Mouse (Mus musculus) adrenal gland (tissue): ENCODE results near the gene Abcd2.

ENCODE experiments used
- intact Hi-C: fragments of 180-260 bp; cut with DNase I; formaldehyde crosslinking; loops from one replicate; pipeline ENCODE4 v1.15.1; 2025
- long read RNA-seq, 2 experiments: library from polyadenylated mRNA; unstranded; transcript quantifications; one replicate each; pipeline ENCODE4 v2.0.0; 2020; ENCODE audit warnings: borderline replicate concordance in 1 of 2; ENCODE audit not compliant: insufficient replicate concordance in 1 of 2

Gene Abcd2
- long read RNA-seq, experiment 1, full-length matches to known transcripts: 5 of 7 reads
- long read RNA-seq, experiment 1, partial matches to known transcripts: 0 of 7 reads
- long read RNA-seq, experiment 1, other reads (novel, unspliced or antisense): 2 of 7 reads
- long read RNA-seq, experiment 2, full-length matches to known transcripts: 2 of 4 reads
- long read RNA-seq, experiment 2, partial matches to known transcripts: 0 of 4 reads
- long read RNA-seq, experiment 2, other reads (novel, unspliced or antisense): 2 of 4 reads

DNA sequence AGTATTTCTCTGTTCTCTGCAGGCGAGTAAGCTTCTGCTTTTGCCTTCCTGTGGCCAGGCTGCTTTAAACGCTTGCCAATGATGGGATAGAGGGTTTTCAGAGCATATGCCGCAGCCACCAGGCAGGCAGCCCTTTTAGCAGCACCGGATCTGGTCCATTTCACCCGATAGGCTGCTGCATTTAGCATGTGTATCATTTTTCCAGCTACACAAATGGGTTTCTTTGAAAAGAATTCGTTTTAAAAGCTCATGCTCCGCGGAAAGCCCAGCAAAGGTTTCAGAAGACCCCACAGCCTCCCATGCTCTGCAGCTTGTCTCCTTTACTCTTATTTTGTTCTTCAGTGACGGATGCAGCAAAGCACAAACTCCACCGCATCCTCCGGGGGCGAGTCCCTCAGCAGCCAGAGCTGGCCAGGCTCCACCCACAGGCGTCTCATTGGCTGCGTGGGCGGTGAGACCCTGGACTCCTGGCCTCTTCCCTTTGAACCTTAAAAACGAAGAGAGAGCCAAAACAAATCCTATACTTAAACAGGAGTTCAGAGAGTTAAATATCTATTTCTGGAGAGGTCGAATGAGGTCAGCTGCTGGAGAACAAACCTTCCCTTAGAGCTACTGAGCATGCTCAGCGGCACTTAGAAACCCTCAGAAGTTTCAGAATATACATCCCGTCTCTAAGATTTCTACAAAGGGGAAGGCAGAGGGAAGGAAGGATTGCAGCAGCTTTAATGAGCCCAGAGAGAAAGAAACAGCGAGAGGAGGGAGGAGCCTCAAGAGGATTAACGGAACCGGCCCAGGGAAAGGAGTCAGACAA is at the start of gene Abcd2:
Abcd2 (minus strand) TSS at position 388 of the 811 bp plus-strand sequence.
- intact Hi-C loops: no loop called here

DNA sequence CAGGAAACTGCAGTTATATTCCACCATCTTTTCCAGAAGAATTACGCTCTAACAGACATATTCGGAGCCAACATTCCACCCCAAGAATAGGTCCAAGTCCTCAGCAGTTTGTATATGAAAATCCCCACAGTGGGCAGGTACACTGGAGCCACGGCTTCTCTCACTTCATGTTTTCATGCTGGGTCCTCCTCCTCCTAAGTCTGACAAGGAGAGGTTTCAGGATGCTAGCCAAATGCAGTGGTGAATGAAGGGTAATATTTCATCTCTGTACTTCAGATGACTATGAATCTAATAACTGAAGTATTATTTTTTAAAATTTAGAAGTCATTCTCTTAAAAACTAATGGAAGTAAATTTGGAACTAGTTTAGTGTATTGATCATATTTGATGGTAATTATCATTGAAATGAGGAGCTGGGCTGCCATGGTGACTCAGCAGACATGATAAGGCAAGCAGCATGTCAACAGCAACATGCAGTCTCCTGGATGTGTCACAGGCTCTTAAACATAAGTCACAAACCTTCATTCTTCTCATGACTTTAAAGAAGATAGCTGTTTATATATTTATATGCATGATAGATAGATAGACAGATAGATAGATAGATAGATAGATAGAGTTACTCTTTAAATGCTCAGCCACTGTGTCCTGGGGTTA is 49.2 kb upstream of the Abcd2 start:
- intact Hi-C loops: no loop called here

DNA sequence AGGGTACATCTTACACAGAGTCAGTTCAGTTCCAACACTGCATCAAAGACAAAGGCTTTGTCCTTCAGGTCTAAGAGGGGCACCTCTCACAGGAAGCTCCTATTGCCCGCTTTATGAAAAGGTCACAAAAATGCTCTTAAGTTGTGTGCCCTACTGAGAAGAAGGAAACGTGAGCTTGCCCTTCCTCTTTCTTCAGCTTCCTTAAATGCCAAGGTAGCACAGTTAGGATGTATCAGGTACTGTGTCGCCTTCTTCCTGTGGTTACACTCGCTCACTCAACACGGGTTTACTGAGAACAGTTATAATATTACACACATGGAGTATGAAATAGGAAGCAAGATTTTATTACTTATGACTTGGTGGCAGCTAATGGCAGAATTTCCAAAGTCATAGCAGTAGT is 45.7 kb upstream of the Abcd2 start:
- intact Hi-C loops: no loop called here

DNA sequence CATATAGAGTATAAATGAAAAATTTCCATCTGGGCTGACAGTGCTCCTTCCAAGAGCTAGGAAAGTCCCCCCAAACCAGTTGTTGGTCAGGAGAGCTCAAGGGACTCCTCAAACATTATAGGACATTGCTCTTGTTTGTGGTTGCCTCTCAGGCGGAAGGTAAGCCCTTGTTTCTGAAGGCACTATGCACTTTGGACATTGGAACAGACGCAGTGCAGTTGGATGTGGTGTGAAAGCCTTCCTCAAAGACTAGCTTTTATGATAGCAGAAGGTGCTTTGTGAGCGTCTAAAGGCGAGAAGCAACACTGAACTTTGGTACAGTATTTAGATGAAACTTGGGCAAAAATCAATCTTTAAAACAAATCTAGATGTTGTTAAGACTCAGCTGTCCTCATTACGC is 14.9 kb upstream of the Abcd2 start:
- intact Hi-C loops: no loop called here

DNA sequence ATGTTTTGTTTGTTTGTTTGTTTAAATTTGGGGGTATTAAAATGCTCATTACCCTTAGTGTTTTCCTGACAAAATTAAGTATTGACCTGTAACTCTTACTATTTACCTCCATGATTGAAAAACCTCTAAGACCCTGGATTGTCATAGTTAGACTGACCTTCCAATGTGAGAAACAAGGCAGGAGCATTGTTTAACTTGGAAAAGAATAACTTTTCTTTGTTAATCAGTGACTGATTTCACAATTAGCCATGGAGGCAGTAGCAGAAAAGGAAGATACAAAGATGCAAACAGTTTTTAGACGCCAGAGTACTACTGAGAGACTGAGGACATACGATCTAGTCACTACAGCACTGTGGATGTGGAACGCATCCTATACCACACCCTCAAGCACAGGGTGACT is 11.9 kb upstream of the Abcd2 start:
- intact Hi-C loops: no loop called here

DNA sequence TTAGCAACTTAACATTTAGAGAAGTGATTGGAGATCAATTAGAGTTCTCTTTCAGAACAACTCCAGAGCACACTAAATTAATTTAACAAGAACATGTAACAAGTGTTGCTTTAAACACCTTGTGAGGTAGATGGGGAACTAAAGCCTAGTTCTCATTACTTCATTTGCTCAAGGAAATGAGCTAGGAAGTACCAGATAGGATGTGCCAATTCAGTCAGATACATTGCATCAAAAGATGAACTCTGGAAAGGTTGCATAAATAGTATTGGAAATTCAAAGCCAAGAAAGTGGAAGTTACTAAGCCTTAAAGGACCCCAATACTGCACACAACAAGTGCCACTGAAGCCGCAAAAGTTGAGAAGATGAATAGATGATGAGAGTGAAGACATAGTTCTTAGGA is 10.9 kb upstream of the Abcd2 start:
- intact Hi-C loops: no loop called here

DNA sequence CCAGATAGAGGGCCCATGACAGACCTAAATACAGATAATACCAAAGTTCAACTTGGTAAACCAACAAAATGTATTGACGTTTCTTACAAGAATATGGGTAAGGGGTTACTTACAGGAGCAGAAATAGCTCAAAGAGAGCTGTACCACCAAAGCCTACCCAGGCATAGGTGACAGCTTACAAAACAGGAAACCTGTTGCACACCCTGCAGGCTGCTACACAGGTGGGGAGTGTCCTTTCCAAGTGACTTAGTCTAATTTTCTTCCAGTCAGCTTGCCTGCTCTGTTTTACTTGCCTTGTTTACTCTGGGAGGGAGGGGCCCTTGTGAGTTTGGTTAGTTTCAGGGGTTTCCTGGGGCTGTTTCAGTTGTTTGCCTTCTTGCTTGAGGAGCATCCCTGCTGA is 9.2 kb upstream of the Abcd2 start:
- intact Hi-C loops: no loop called here

DNA sequence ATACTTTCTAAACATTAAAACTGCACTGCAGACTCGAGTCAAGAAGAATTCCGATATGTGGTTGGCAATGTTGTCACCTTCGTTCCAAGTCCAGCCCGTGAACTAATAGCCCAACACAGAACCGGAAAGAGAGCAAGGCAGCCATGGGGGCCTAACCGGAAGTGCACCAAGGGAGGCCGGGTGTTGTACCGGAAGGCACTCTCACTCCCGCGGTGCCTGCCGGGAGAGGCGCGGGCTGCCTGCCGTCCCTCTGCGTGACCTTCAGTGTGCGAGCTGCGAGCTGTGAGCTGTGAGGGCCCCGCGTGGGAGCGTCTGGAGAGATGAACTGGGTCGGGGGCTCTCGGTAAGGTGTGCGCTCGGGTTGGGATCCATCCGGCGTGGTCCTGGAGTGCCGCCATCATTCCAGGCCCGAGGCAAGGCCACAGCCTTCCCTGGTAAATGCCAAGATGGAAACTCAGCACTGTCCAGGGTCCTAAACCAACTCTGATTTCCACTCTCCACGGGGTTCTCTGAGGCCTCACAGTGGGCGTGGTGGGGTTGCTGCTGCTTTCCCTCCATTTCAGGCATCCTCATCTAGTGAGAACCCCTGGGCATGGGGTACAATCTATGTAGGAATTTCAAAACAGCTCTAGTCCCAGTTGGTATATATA is 7.8 kb upstream of the Abcd2 start, which contains the start of gene CN725425:
CN725425 (plus strand) TSS at position 239 of the 650 bp plus-strand sequence.
- intact Hi-C loops: no loop called here

DNA sequence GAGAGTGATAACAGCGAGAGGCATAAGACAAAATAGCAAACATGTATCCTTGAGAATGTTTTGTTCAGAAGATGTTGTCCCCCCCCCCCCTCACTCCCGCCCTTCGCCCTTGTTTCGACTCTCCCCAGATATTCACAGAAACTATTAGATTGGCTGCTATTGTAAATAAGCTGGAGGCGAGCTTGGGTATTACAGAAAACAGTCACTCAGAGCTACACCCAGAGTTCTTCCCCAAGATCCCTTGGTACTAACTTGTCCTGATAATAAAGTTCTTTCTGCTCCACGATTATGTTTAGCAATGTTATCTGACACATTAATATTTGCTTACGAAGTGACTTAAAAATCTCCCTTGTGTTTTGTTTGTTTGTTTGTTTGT is 612 bp upstream of the Abcd2 start:
- intact Hi-C loops: no loop called here

DNA sequence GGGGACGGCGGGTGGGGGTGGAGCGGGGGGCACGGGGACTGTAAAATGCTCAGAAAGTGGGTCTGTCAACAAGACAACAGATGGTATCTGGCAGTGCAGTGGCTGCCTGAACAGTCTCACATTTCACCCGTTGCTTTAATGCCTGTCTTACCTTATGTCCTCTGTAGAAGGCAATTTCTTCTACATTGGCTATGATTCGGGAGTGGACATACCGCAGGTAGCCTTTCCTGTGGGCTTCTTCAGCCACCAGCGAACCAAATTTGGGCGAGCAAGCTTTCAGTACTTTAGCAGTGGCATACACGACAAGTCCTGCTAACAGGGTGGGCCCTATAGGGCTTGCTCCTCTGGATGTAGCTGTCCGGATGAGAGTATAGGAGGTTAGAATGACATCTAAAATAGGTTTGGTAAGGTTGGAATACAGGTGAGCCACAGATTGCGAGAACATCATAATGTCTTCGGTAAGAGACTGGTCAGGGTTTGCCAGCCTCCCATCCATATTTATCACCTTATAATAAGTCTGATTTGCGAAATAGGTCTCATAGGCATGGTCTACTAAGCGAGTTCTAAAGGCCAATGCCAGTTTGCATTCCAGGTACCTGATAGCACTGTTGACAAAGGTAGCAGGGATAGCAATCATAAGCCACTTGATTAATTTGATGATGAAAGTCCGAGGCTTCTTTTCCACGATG is 936 bp downstream of the Abcd2 start:
- intact Hi-C loops: no loop called here

DNA sequence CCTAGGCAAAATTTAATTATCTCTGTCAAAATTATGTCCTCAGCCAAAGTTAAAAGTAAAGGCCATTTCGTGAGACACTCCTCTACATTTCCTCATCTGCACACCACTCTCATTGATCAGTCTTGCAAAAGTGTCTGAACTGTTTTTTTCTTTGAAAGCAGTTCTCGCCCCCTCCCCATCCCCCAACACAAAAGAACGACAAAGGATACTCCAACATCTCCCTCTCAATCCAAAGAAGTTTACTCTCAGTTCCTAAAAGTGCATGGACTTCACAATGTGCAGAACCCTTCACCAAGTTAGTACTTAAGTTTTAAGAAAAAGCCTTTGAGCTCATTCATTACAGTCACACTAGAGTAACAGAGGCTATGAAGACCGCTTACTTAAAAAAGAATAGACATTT is 1.6 kb downstream of the Abcd2 start:
- intact Hi-C loops: no loop called here

DNA sequence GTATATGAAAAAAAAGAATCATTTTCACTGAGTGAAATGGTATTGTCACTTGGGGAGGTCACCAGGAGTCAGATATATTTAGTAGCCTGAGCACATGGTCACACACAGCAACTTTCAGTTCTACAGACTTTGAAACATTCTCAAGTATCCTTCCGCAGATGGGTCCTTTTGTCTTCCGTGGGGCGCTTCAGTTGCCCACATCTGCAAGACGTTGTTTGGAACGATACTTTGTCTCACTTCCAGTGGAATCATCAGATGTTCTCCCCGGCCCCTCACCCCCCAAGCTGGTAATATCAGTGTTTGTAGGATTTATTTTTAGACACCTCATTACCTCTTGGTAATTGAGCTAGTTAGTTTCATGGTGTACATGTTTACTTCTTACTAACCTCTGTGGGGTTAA is 5.2 kb downstream of the Abcd2 start:
- intact Hi-C loops: no loop called here

DNA sequence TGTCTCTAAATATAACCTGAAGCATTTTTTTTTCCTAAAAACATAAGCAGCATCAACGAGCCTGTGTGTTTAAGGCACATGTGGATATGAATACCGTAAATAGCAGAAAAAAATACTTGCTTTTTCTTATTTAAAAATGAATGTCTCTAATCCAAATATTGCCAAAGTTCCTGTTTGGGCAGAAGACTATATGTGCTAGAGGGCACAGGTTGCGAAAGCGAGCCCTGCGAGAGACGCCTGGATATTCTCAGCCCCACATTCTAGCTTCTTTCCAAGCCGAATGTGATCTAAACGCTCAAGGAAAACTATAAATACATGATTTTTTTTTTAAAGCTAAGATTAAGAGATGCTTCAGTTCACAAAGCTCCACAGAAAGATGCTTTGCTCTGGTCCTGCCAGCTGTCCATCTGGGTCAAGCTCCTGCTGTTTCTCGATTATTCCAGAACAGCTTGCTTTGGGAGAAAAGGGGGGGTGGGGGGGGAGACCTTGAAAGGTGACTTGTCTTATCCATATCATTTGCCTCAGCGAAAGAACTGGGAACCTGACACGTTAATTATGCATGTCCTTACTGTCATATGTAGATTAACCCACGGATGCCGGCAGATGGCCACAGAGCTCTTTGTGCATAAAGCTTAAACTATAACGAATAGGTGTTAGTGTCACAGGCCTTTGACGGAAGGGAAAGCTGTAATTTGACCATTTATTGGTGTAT is 11.5 kb downstream of the Abcd2 start:
- intact Hi-C loops: no loop called here

DNA sequence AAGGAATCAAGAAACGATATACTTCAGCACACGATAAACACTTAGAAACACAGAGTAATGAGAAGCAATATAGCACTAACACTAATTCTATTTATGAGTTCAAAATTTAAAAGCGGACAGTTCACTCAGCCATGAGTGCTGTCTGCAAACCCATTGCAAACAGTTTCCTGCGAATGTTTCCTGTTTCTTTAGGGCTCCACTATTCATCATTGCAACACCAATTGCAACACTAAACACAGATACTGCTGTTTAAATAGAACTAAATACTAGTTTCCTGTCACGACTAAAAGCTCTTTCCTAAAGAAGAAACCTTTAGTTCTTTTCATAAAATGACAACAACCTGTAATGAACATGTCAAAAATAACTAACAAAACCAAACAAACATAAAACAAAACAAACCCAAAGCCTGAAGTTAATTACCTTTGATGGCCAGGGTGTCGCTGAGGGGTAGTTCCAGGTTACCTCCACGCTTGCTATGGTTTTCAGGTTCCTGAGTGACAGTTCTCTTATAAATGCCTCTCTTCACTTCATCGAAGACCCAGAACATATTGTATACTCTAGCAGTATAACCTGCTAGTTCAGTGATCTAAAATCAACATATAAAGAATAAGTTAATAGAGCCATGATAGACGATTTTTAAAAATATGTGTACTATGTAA is 12.8 kb downstream of the Abcd2 start:
- intact Hi-C loops: no loop called here

DNA sequence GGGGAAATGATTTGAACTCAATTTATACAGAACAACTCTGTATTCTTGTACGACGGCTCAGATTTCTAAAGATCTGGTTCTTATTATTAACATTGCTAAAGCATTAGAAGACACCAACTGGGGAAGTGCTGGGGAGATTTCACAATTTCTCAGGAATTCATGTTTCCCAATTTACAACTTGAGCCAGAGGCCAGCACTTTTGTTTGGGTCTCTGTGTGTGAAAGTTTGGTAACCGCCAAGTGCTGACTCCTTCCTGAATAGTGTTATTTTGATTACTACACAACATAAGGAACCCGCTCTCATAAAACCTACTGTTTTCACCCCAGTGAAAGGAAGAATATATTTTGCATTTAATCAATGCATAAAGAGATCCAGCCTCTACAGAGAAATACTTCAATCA is 19.4 kb downstream of the Abcd2 start:
- intact Hi-C loops: no loop called here

DNA sequence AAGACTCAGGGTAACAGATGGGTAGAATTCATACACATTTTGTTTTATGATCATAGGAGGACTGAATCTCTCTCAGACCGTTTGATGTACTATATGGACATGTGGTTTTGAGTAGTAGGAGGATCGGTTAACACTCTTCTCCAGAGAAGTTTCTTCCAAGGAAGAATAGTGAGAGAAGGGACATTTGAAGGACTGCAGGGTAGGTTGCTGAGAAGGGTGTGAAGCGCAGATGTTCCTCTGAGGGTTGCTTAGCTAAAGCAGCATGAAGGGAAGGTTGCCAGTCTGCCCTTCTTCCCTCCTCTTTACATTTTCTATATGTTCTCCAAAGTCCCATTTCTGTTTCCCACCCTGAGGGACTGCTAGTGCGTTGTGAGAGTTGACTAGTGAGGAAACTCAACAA is 20.3 kb downstream of the Abcd2 start:
- intact Hi-C loops: no loop called here

DNA sequence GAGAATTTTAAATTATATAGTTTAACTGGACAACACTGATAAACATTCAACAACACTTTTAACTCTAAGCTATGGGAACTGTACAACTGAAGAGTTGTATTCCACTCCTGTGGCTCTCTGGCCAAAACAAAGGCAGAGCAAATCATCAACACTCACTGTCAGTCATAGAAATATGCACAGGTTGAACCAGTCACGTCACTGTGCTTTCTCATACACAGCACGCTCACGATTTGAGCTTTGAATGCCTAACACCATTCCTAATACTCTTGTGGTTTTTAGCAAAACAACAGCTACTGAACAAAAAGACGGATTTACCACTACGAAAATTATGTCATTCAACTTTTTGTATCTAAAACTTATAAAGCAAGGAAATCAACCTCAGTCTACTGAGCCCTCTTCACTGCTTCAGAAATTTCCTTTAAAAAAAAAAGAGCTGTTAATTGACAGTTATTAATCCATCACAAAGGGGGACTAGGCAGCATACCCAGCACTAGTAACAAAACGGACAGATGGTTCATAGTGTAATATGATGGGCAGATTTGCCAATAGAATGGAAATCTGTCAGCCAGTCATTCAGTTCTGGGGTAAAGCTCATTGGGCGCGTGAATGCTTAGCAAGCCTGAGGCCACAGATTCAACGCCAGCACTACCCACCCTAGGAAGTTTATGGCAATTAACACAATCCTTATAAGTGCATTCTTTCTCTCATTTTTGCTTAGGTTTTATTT is 20.8 kb downstream of the Abcd2 start:
- intact Hi-C loops: no loop called here

DNA sequence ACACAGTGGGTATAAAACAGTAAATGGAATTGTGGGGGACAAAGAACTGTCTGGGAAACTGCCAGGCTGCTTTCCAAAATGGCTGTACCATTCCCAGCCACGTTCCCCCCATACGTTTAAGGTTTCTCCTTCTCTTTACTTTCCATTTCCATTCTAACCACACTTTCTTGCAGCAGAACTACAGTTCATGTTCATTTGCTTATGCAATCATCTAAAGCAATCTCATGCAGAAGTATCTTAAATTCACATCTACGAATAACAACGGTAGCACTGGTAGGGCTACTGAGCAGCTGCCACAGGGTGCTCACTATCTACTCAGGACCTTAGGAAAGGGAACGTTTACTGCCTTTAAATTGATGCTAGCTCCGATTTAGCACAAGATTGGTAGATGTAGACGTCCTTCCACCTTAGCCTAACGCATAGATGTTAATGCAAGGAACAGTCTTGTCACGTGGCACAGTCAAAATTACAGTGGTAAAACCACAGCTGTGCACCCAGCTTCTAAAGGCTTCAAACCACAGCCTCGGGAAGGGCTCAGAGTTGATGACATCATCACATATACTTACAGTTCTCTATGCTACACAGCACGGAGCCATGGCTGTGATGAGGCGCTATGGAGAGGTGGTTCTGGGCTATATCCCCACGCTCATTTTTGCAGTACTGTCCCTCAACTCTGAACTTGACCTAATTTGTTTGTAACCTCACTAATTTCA is 23.6 kb downstream of the Abcd2 start:
- intact Hi-C loops: loop anchor here (5.0 kb wide), 1 partner anchor 109 kb away; no protein-coding TSS in a partner anchor

DNA sequence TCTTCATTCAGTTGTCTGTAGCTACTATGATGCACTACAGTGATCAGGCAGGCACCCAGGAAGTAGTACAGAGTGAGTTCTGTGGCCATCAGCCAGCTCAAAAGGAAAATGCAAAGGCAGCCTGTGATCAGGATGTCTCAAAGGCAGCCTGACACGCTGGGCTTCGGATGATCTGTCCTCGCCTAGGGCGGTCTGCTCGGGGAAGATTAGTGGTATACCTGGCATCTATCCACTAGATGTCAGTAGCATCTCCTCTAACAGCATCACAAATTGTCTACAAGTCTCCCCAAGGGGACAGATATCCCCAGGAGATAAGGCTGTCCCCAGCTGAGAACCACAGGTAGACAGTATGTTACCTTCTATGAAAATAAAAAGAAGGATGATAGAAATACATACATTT is 26.6 kb downstream of the Abcd2 start:
- intact Hi-C loops: loop anchor here (5.0 kb wide), 1 partner anchor 112 kb away; no protein-coding TSS in a partner anchor
